Mouse (Mus musculus): Measurements from ENCODE around the gene Vdr. TPM values are rescaled to one million over a fixed set of nuclear protein-coding genes. Genes with fewer than 3 reads are reported as not detected.
A peak's percentile ranks its signal among the peaks of the same experiment; 100 is the strongest.

The Vdr gene
- total RNA-seq, 2 experiments from 2014 or later: 2.8 to 3.0 TPM

GRCm38 (mm10) chr15:97828221-97828842 is 82.1 kb downstream of the Vdr start:
- no peak for DNase-seq

- DNase-seq: no peak
Observed at GRCm38 (mm10) chr15:97827401-97827800, 83.0 kb downstream of the Vdr start.

- DNase-seq: no peak
Observed at GRCm38 (mm10) chr15:97826588-97827261, 83.7 kb downstream of the Vdr start.

- no peak for DNase-seq
Observed at GRCm38 (mm10) chr15:97825941-97826587, 84.4 kb downstream of the Vdr start.

GRCm38 (mm10) chr15:97825071-97825940 is 85.1 kb downstream of the Vdr start:
- DNase-seq: peak; percentile 91

GRCm38 (mm10) chr15:97824042-97824441 is 86.4 kb downstream of the Vdr start:
- peak; percentile 53 for DNase-seq

- DNase-seq: no peak
Observed at GRCm38 (mm10) chr15:97823479-97823878, 87.0 kb downstream of the Vdr start.

- DNase-seq: no peak
Observed at GRCm38 (mm10) chr15:97822545-97823228, 87.7 kb downstream of the Vdr start.

GRCm38 (mm10) chr15:97821983-97822363 is 88.5 kb downstream of the Vdr start:
- no peak for DNase-seq

GRCm38 (mm10) chr15:97821321-97821982 is 89.0 kb downstream of the Vdr start:
- DNase-seq: peak; percentile 49

GRCm38 (mm10) chr15:97819937-97820336 is 90.5 kb downstream of the Vdr start:
- DNase-seq: no peak

GRCm38 (mm10) chr15:97816199-97816994 is 94.0 kb downstream of the Vdr start:
- no peak for DNase-seq

- no peak for DNase-seq
Observed at GRCm38 (mm10) chr15:97815254-97815653, 95.2 kb downstream of the Vdr start.

GRCm38 (mm10) chr15:97814703-97815102 is 95.7 kb downstream of the Vdr start:
- DNase-seq: no peak

GRCm38 (mm10) chr15:97813452-97814204 is 96.8 kb downstream of the Vdr start:
- peak; percentile 71 for DNase-seq

GRCm38 (mm10) chr15:97812875-97813274 is 97.6 kb downstream of the Vdr start:
- no peak for DNase-seq

- DNase-seq: peak; percentile 87
Observed at GRCm38 (mm10) chr15:97812126-97812525, 98.3 kb downstream of the Vdr start.

- no peak for DNase-seq
Observed at GRCm38 (mm10) chr15:97811307-97811706, 99.1 kb downstream of the Vdr start.

- DNase-seq: no peak
Observed at GRCm38 (mm10) chr15:97810399-97810798, 100.0 kb downstream of the Vdr start.

- DNase-seq: peak; percentile 69
Observed at GRCm38 (mm10) chr15:97809942-97810341, 100.5 kb downstream of the Vdr start.
